Mouse (Mus musculus): Measurements from ENCODE around the gene Tcp11l1.

- TF ChIP-seq POLR2A (IDR thresholded peaks at IDR 0.05; ENCODE audit: low read depth, low read length) (no peak), CTCF (IDR thresholded peaks at IDR 0.05; ENCODE audit: borderline replicate concordance, insufficient read depth, low read length) (no peak)
Measured at GRCm38 (mm10) chr2:104739691-104740090, 27.7 kb upstream of the Tcp11l1 start.
